In the genomic region with DNA sequence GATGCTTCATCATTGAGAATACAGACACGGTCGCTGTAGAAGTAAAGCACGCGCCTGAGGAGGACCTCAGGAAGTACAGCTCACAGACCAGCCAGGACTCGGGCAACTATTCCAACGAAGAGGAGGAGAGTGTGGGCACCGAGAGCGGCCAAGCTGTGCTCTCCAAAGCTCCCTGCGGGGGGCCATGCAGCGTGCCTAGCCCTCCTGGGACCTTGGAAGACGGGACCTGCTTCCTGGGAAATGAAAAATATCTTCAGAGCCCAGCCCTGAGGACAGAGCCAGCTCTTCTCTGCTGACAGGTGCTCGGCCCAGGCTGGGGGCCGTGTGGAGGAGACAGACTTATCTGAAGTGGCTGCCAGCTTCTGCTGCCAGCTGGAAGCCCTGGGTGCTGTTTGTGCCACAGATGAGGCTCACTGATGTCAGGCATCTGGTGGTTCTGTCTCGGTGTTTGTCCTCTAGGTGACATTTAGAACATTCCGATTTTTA, we compare ENCODE assay signal across 15 mouse cellular contexts. TPM values are rescaled to one million over a fixed set of nuclear protein-coding genes. Genes with fewer than 3 reads are reported as not detected.
DNase-seq lines count a peak whose midpoint lies in the region; ATAC-seq and TF ChIP-seq lines count a peak whose summit lies in the region.
"Had no signal": no experiment of that assay in that cellular context is flagged by ENCODE, and none has a peak within 500 bp of the region (broad histone marks: within the 10 kb centered on the region; RNA-seq: fewer than 3 reads in every experiment).

No protein-coding gene starts in this region.

- H3K79me2 ChIP-seq in heart, adult 2 months (replicated peaks; ENCODE audit: control insufficient read depth, insufficient read depth, low read length) = no peaks in the 10 kb centered on the region

- WGBS in heart, adult 2 months = 58% methylated on average over 15 of the region's 15 CpGs
- WGBS in heart, embryonic 12.5 days = 88% methylated on average over 15 of the region's 15 CpGs
- 91% methylated on average over 15 of the region's 15 CpGs for WGBS in kidney, embryonic 15.5 days

- no peak for TF ChIP-seq POLR2A in heart, adult 2 months (IDR thresholded peaks at IDR 0.05; ENCODE audit: insufficient read depth, low read depth, low read length)

- H3K9me3 ChIP-seq in heart, embryonic 12.5 days (replicated peaks) = no peaks in the 10 kb centered on the region
- H3K9me3 ChIP-seq in kidney, embryonic 15.5 days (replicated peaks) = no peaks in the 10 kb centered on the region
- H3K9me3 ChIP-seq: embryonic facial prominence, embryonic 15.5 days had no signal

- H3K36me3 ChIP-seq in heart, adult 2 months (ENCODE audit: control insufficient read depth, insufficient read depth, low read length) = no peaks in the 10 kb centered on the region
- H3K36me3 ChIP-seq in heart, embryonic 12.5 days = peaks cover 78% of the 10 kb centered on the region
- H3K36me3 ChIP-seq in kidney, embryonic 15.5 days = peaks cover 71% of the 10 kb centered on the region

- no peaks in the 10 kb centered on the region for H3K27me3 ChIP-seq in heart, adult 2 months (ENCODE audit: control insufficient read depth, insufficient read depth, low read length)
- H3K27me3 ChIP-seq in heart, embryonic 12.5 days (replicated peaks) = no peaks in the 10 kb centered on the region
- no peaks in the 10 kb centered on the region for H3K27me3 ChIP-seq in kidney, embryonic 15.5 days
- H3K27me3 ChIP-seq: embryonic facial prominence, embryonic 15.5 days had no signal

- no peak overlapping the region for H3K4me3 ChIP-seq in heart, adult 2 months
- H3K4me3 ChIP-seq in heart, embryonic 12.5 days = no peak overlapping the region
- H3K4me3 ChIP-seq in kidney, embryonic 15.5 days (replicated peaks) = no peak overlapping the region
- H3K4me3 ChIP-seq: embryonic facial prominence, embryonic 15.5 days; left cerebral cortex, adult 2 months; myocyte had no signal

- peak in 1 of 2 experiments; percentile 60 for DNase-seq in heart, adult 2 months
- DNase-seq in cerebellum, postnatal 10 days = peak; percentile 87 to 89
- peak; percentile 54 for DNase-seq in heart, postnatal 4 days
- DNase-seq in kidney, postnatal 14 days = no peak
- no peak for DNase-seq in kidney, adult 18-20 months
- DNase-seq: adrenal gland, adult 2 months had no signal

- no peak overlapping the region for H3K9ac ChIP-seq in heart, adult 2 months (ENCODE audit: low read depth, low read length)
- H3K9ac ChIP-seq in heart, embryonic 12.5 days = no peak overlapping the region
- H3K9ac ChIP-seq in kidney, embryonic 15.5 days = no peak overlapping the region
- H3K9ac ChIP-seq: embryonic facial prominence, embryonic 15.5 days; liver, embryonic 14.5 days had no signal

- TF ChIP-seq EP300 in heart, adult 2 months (IDR thresholded peaks at IDR 0.05; ENCODE audit: insufficient read depth, low read depth, low read length) = 0 out of 2 replicates have a peak, but pooled peaks have one; percentile 21

- peaks cover 2% of the 10 kb centered on the region; the same call in 1 of the 2 replicates for H3K4me1 ChIP-seq in heart, adult 2 months (ENCODE audit: control insufficient read depth, insufficient read depth, low read length)
- H3K4me1 ChIP-seq in heart, embryonic 12.5 days (replicated peaks) = no peaks in the 10 kb centered on the region
- H3K4me1 ChIP-seq in kidney, embryonic 15.5 days = no peaks in the 10 kb centered on the region
- H3K4me1 ChIP-seq: embryonic facial prominence, embryonic 15.5 days had no signal

- no peak for ATAC-seq in heart, embryonic 12.5 days (ENCODE audit: insufficient number of reproducible peaks, low FRiP score)
- ATAC-seq in cerebellum, adult (ENCODE audit: insufficient number of reproducible peaks, low FRiP score, low TSS enrichment) = peak; percentile 71
- ATAC-seq in kidney, embryonic 15.5 days (replicated peaks; ENCODE audit: low FRiP score) = no peak
- ATAC-seq: inflammation-experienced regulatory T-cells, adult 6 months had no signal

- peak overlapping the region; percentile 10; the same call in 1 of the 2 replicates for H3K27ac ChIP-seq in heart, adult 2 months
- no peak overlapping the region for H3K27ac ChIP-seq in heart, embryonic 12.5 days (ENCODE audit: poor library complexity, severe bottlenecking)
- H3K27ac ChIP-seq in kidney, embryonic 15.5 days = no peak overlapping the region
- H3K27ac ChIP-seq: embryonic facial prominence, embryonic 15.5 days; left cerebral cortex, adult 2 months; liver, embryonic 14.5 days; macrophage had no signal

- intact Hi-C loops in heart, adult 2 months (cut with DNase I) = no loop called here

- no peak for TF ChIP-seq CTCF in heart, adult 2 months (IDR thresholded peaks at IDR 0.05)

- H3K4me2 ChIP-seq in heart, embryonic 12.5 days = no peak overlapping the region
- no peak overlapping the region for H3K4me2 ChIP-seq in kidney, embryonic 15.5 days
- H3K4me2 ChIP-seq: embryonic facial prominence, embryonic 15.5 days had no signal

RNA-seq across cellular contexts. Expression of a gene that starts 20.1 kb away (rescaled TPM):
- 10 to 100 TPM; 23.6 to 24.0 TPM for total RNA-seq in heart, adult 2 months (2021)
- 12.5 and 20.2 TPM in 2 replicates for polyA plus RNA-seq in heart, adult 2 months (2012; rRNA removed)
- 40.0 and 40.1 TPM in 2 replicates for polyA plus RNA-seq in heart, embryonic 12.5 days (2016; fragmentation: Nextera tagmentation; extraction: Ambion mirVana)
- total RNA-seq in heart, postnatal 4 days (2021) = 10 to 100 TPM; 50.3 to 56.0 TPM
- polyA plus RNA-seq in kidney, embryonic 15.5 days (2015; fragmentation: Nextera tagmentation; extraction: Ambion mirVana) = 58.5 and 62.2 TPM in 2 replicates

RNA-seq across cellular contexts. Expression of a gene that starts 41.7 kb away (rescaled TPM):
- 100 to 1,000 TPM; 120 TPM for total RNA-seq in heart, adult 2 months (2021)
- polyA plus RNA-seq in heart, adult 2 months (2012; rRNA removed) = 100 and 140 TPM in 2 replicates
- polyA plus RNA-seq in heart, embryonic 12.5 days (2016; fragmentation: Nextera tagmentation; extraction: Ambion mirVana) = 99.4 and 110 TPM in 2 replicates
- 10 to 100 TPM; 87.1 to 89.9 TPM for total RNA-seq in heart, postnatal 4 days (2021)
- polyA plus RNA-seq in kidney, embryonic 15.5 days (2015; fragmentation: Nextera tagmentation; extraction: Ambion mirVana) = 52.0 and 55.9 TPM in 2 replicates

Comparison
In these comparisons a context has a peak if more than half of its experiments do, and no peak if none do; other contexts are left out.
1. DNase-seq: peak in cerebellum, postnatal 10 days (2 of 2) and heart, postnatal 4 days (single experiment); none in kidney, postnatal 14 days (single experiment) and kidney, adult 18-20 months (single experiment).